ENCODE assay signal across 1 mouse cellular context in genomic region chr15:98871916-98872888, GRCm38 (mm10).
A peak's percentile ranks its signal among the peaks of the same experiment; 100 is the strongest.
TF ChIP-seq lines count a peak whose summit lies in the region.

No protein-coding gene starts in this region.

TF ChIP-seq in CH12.LX, 34 proteins besides CTCF, POLR2A, EP300 and RAD21:
- TF ChIP-seq IRF4 (IDR thresholded peaks at IDR 0.05; ENCODE audit: low read depth, low read length), result peak; percentile 70
- TF ChIP-seq ZKSCAN1 (IDR thresholded peaks at IDR 0.05; ENCODE audit: borderline replicate concordance, low read depth, low read length), result peak; percentile 45; the same call in 1 of the 2 replicates
- peak; percentile 98 for TF ChIP-seq MXI1 (IDR thresholded peaks at IDR 0.05; ENCODE audit: low read depth, low read length)
- TF ChIP-seq MYC (IDR thresholded peaks at IDR 0.05; ENCODE audit: low read depth, low read length), result peak; percentile 97
- peak; percentile 97 for TF ChIP-seq MAZ (IDR thresholded peaks at IDR 0.05; ENCODE audit: low read depth, low read length)
- TF ChIP-seq TCF12 (IDR thresholded peaks at IDR 0.05; ENCODE audit: low read depth, low read length), result peak; percentile 89
- no peak; the same call in 1 of the 2 replicates for TF ChIP-seq JUN (IDR thresholded peaks at IDR 0.05; ENCODE audit: insufficient read depth, low read depth, low read length)
- peak; percentile 14; the same call in 1 of the 2 replicates for TF ChIP-seq ETS1 (conservative IDR thresholded peaks at IDR 0.05; ENCODE audit: low read depth, low read length)
- peak; percentile 88 for TF ChIP-seq CHD2 (IDR thresholded peaks at IDR 0.05; ENCODE audit: low read length)
- no peak; the same call in 1 of the 2 replicates for TF ChIP-seq MAFK (IDR thresholded peaks at IDR 0.05; ENCODE audit: insufficient replicate concordance, low read length)
- no peak for TF ChIP-seq SMC3 (IDR thresholded peaks at IDR 0.05; ENCODE audit: low read depth, low read length)
- TF ChIP-seq SIN3A (IDR thresholded peaks at IDR 0.05; ENCODE audit: low read length), result peak; percentile 96
- peak; percentile 52 for TF ChIP-seq ELF1 (IDR thresholded peaks at IDR 0.05; ENCODE audit: low read depth, low read length)
- TF ChIP-seq E2F4 (IDR thresholded peaks at IDR 0.05; ENCODE audit: insufficient replicate concordance, low read depth, low read length), result no peak
- TF ChIP-seq PAX5 (IDR thresholded peaks at IDR 0.05; ENCODE audit: low read length), result no peak
- peak; percentile 80 for TF ChIP-seq HCFC1 (IDR thresholded peaks at IDR 0.05; ENCODE audit: low read depth, low read length)
- TF ChIP-seq ZMIZ1 (IDR thresholded peaks at IDR 0.05; ENCODE audit: low read depth, low read length), result peak; percentile 76; the same call in 1 of the 2 replicates
- peak; percentile 99 for TF ChIP-seq KAT2A (IDR thresholded peaks at IDR 0.05; ENCODE audit: insufficient replicate concordance, low read length)
- peak; percentile 18; the same call in 1 of the 2 replicates for TF ChIP-seq USF1 (IDR thresholded peaks at IDR 0.05; ENCODE audit: low read depth, low read length)
- TF ChIP-seq UBTF (IDR thresholded peaks at IDR 0.05; ENCODE audit: low read depth, low read length), result peak; percentile 14; the same call in 1 of the 2 replicates
- TF ChIP-seq USF2 (conservative IDR thresholded peaks at IDR 0.05; ENCODE audit: low read depth, low read length), result no peak
- TF ChIP-seq BHLHE40 (IDR thresholded peaks at IDR 0.05; ENCODE audit: low read depth, low read length), result peak; percentile 64
- TF ChIP-seq NRF1 (IDR thresholded peaks at IDR 0.05; ENCODE audit: low read depth, low read length), result no peak; the same call in 1 of the 2 replicates
- TF ChIP-seq POLR2AphosphoS2 (IDR thresholded peaks at IDR 0.05; ENCODE audit: low read depth, low read length), result peak; percentile 66; the same call in 1 of the 2 replicates
- no peak for TF ChIP-seq ZNF384 (IDR thresholded peaks at IDR 0.05; ENCODE audit: low read depth, low read length)
- TF ChIP-seq NELFE (IDR thresholded peaks at IDR 0.05; ENCODE audit: low read depth, low read length), result peak; percentile 94
- TF ChIP-seq CHD1 (IDR thresholded peaks at IDR 0.05; ENCODE audit: low read depth, low read length), result no peak
- peak; percentile 31; the same call in 1 of the 2 replicates for TF ChIP-seq RCOR1 (conservative IDR thresholded peaks at IDR 0.05; ENCODE audit: low read depth, low read length)
- TF ChIP-seq MEF2A (IDR thresholded peaks at IDR 0.05; ENCODE audit: borderline replicate concordance, low read depth, low read length), result peak; percentile 52; the same call in 1 of the 2 replicates
- TF ChIP-seq GABPA (IDR thresholded peaks at IDR 0.05; ENCODE audit: insufficient replicate concordance, low read depth, low read length), result no peak
- peak; percentile 97 for TF ChIP-seq MAX (IDR thresholded peaks at IDR 0.05; ENCODE audit: low read length)
- no peak for TF ChIP-seq JUND (conservative IDR thresholded peaks at IDR 0.05; ENCODE audit: low read depth, low read length)
- no peak for TF ChIP-seq ZC3H11A (IDR thresholded peaks at IDR 0.05; ENCODE audit: low read depth, low read length)
- peak; percentile 95 for TF ChIP-seq TBP (conservative IDR thresholded peaks at IDR 0.05; ENCODE audit: low read depth, low read length)
